Comparison of ENCODE assay signal across 8 mouse cellular contexts in genomic region chr4:132301965-132302938, GRCm38 (mm10). TPM values are rescaled to one million over a fixed set of nuclear protein-coding genes. Genes with fewer than 3 reads are reported as not detected.
A peak's percentile ranks its signal among the peaks of the same experiment; 100 is the strongest.
DNase-seq lines count a peak whose midpoint lies in the region; ATAC-seq and TF ChIP-seq lines count a peak whose summit lies in the region.
"Had no signal": no experiment of that assay in that cellular context is flagged by ENCODE, and none has a peak within 500 bp of the region (broad histone marks: within the 10 kb centered on the region; RNA-seq: fewer than 3 reads in every experiment).

No protein-coding gene starts in this region.

- DNase-seq in spleen, adult 2 months (ENCODE audit: low read depth in 1 of 2, low spot score in 2 of 2), result no peak
- DNase-seq in spleen, postnatal 14 days (ENCODE audit: low spot score in 2 of 2), result no peak
- no peak for DNase-seq in frontal cortex, postnatal 25 days (ENCODE audit: low spot score in 2 of 2)

- ATAC-seq in embryonic facial prominence, embryonic 15.5 days (ENCODE audit: insufficient number of reproducible peaks, low FRiP score, low TSS enrichment, low read depth), result no peak
- no peak; the same call in 1 of the 2 replicates for ATAC-seq in limb, embryonic 12.5 days (ENCODE audit: insufficient number of reproducible peaks, insufficient read depth, low FRiP score, low TSS enrichment, low read depth)
- no peak for ATAC-seq in stomach, embryonic 16.5 days (ENCODE audit: insufficient read depth, low FRiP score)
- no peak for ATAC-seq in monocyte, adult 5-6 weeks (replicated peaks; ENCODE audit: insufficient number of reproducible peaks, low FRiP score, low TSS enrichment, poor library complexity, severe bottlenecking)

- peak overlapping the region; percentile 80 for H3K4me2 ChIP-seq in embryonic facial prominence, embryonic 15.5 days (replicated peaks)
- peak overlapping the region; percentile 66 for H3K4me2 ChIP-seq in limb, embryonic 12.5 days
- peak overlapping the region; percentile 50 for H3K4me2 ChIP-seq in stomach, embryonic 16.5 days (ENCODE audit: low read depth, low read length)

- no peaks in the 10 kb centered on the region for H3K9me3 ChIP-seq in embryonic facial prominence, embryonic 15.5 days (replicated peaks)
- H3K9me3 ChIP-seq in limb, embryonic 12.5 days, result no peaks in the 10 kb centered on the region
- H3K9me3 ChIP-seq in stomach, embryonic 16.5 days (replicated peaks; ENCODE audit: control insufficient read depth, low read length), result no peaks in the 10 kb centered on the region

- H3K36me3 ChIP-seq in spleen, adult 2 months (ENCODE audit: control insufficient read depth, insufficient read depth, low read length), result no peaks in the 10 kb centered on the region
- no peaks in the 10 kb centered on the region for H3K36me3 ChIP-seq in embryonic facial prominence, embryonic 15.5 days
- no peaks in the 10 kb centered on the region for H3K36me3 ChIP-seq in limb, embryonic 12.5 days
- no peaks in the 10 kb centered on the region for H3K36me3 ChIP-seq in stomach, embryonic 16.5 days (ENCODE audit: control insufficient read depth, insufficient read depth, low read length)

- TF ChIP-seq POLR2A in spleen, adult 2 months (IDR thresholded peaks at IDR 0.05; ENCODE audit: low read depth, low read length), result no peak

- 66% methylated on average over 16 of the region's 16 CpGs for WGBS in spleen, adult 2 months
- 57% methylated on average over 16 of the region's 16 CpGs for WGBS in embryonic facial prominence, embryonic 15.5 days
- WGBS in limb, embryonic 12.5 days, result 69% methylated on average over 16 of the region's 16 CpGs
- WGBS in stomach, embryonic 16.5 days, result 65% methylated on average over 16 of the region's 16 CpGs

- H3K27ac ChIP-seq in spleen, adult 2 months (ENCODE audit: insufficient read depth, low read length), result peak overlapping the region; percentile 8; the same call in 1 of the 2 replicates
- peak overlapping the region; percentile 45; the same call in 1 of the 2 replicates for H3K27ac ChIP-seq in embryonic facial prominence, embryonic 15.5 days (replicated peaks)
- H3K27ac ChIP-seq in limb, embryonic 12.5 days, result no peak overlapping the region
- no peak overlapping the region for H3K27ac ChIP-seq in stomach, embryonic 16.5 days (ENCODE audit: low read length)

- TF ChIP-seq CTCF in spleen, adult 2 months (IDR thresholded peaks at IDR 0.05; ENCODE audit: extremely low read depth, insufficient read depth, insufficient read length, insufficient replicate concordance), result no peak

- no peaks in the 10 kb centered on the region for H3K27me3 ChIP-seq in spleen, adult 2 months (ENCODE audit: control insufficient read depth, insufficient read depth, low read length)
- H3K27me3 ChIP-seq in embryonic facial prominence, embryonic 15.5 days, result no peaks in the 10 kb centered on the region
- no peaks in the 10 kb centered on the region for H3K27me3 ChIP-seq in limb, embryonic 12.5 days
- no peaks in the 10 kb centered on the region for H3K27me3 ChIP-seq in stomach, embryonic 16.5 days (ENCODE audit: control insufficient read depth, insufficient read depth, low read length)

- H3K4me1 ChIP-seq in spleen, adult 2 months (ENCODE audit: control insufficient read depth, insufficient read depth, insufficient read length), result no peaks in the 10 kb centered on the region
- peaks cover 14% of the 10 kb centered on the region; the same call in 1 of the 2 replicates for H3K4me1 ChIP-seq in embryonic facial prominence, embryonic 15.5 days
- peaks cover 8% of the 10 kb centered on the region for H3K4me1 ChIP-seq in limb, embryonic 12.5 days (replicated peaks)
- 0 out of 2 replicates have a peak, but pooled peaks cover 4% of the 10 kb centered on the region for H3K4me1 ChIP-seq in stomach, embryonic 16.5 days (ENCODE audit: control insufficient read depth, insufficient read depth, low read length)

- H3K9ac ChIP-seq in embryonic facial prominence, embryonic 15.5 days, result peak overlapping the region; percentile 39; the same call in 1 of the 2 replicates
- peak overlapping the region; percentile 62 for H3K9ac ChIP-seq in limb, embryonic 12.5 days (replicated peaks)
- H3K9ac ChIP-seq in stomach, embryonic 16.5 days (ENCODE audit: low read length), result peak overlapping the region; percentile 55

- H3K4me3 ChIP-seq in spleen, adult 2 months (ENCODE audit: extremely low read depth, insufficient read depth, insufficient read length), result peak overlapping the region; percentile 50; the same call in 1 of the 2 replicates
- peak overlapping the region; percentile 51 for H3K4me3 ChIP-seq in embryonic facial prominence, embryonic 15.5 days (replicated peaks)
- peak overlapping the region; percentile 43 for H3K4me3 ChIP-seq in limb, embryonic 12.5 days (replicated peaks)
- H3K4me3 ChIP-seq in stomach, embryonic 16.5 days (replicated peaks; ENCODE audit: low read length), result peak overlapping the region; percentile 45

RNA-seq across cellular contexts. Expression of gene Rab42, which starts 0.9 kb away (rescaled TPM):
- polyA plus RNA-seq in spleen, adult 2 months (2012; rRNA removed), result 1.2 and 2.0 TPM in 2 replicates
- polyA plus RNA-seq in embryonic facial prominence, embryonic 15.5 days (2015; fragmentation: Nextera tagmentation; extraction: Ambion mirVana), result 2.4 and 3.4 TPM in 2 replicates
- polyA plus RNA-seq in limb, embryonic 12.5 days (2016; fragmentation: Nextera tagmentation; extraction: Ambion mirVana), result 1.3 and 1.5 TPM in 2 replicates
- polyA plus RNA-seq in stomach, embryonic 16.5 days (2015; fragmentation: Nextera tagmentation; extraction: Ambion mirVana), result 1.5 and 2.2 TPM in 2 replicates
- total RNA-seq in monocyte, adult 5-6 weeks (2017), result not detected in 3 replicates
- total RNA-seq: hematopoietic stem cell, adult 5-6 weeks had no signal

RNA-seq across cellular contexts. Expression of gene Trnau1ap, which starts 27.1 kb away (rescaled TPM):
- polyA plus RNA-seq in spleen, adult 2 months (2012; rRNA removed), result 16.0 and 19.6 TPM in 2 replicates
- polyA plus RNA-seq in embryonic facial prominence, embryonic 15.5 days (2015; fragmentation: Nextera tagmentation; extraction: Ambion mirVana), result 74.1 and 75.7 TPM in 2 replicates
- polyA plus RNA-seq in limb, embryonic 12.5 days (2016; fragmentation: Nextera tagmentation; extraction: Ambion mirVana), result 84.7 and 87.5 TPM in 2 replicates
- 56.8 and 62.6 TPM in 2 replicates for polyA plus RNA-seq in stomach, embryonic 16.5 days (2015; fragmentation: Nextera tagmentation; extraction: Ambion mirVana)
- total RNA-seq in monocyte, adult 5-6 weeks (2017), result 42.3 to 56.8 TPM (median 49.3 TPM) in 3 replicates

RNA-seq across cellular contexts. Expression of gene Taf12, which starts 28.1 kb away (rescaled TPM):
- 6.9 and 7.5 TPM in 2 replicates for polyA plus RNA-seq in spleen, adult 2 months (2012; rRNA removed)
- 44.4 and 48.8 TPM in 2 replicates for polyA plus RNA-seq in embryonic facial prominence, embryonic 15.5 days (2015; fragmentation: Nextera tagmentation; extraction: Ambion mirVana)
- polyA plus RNA-seq in limb, embryonic 12.5 days (2016; fragmentation: Nextera tagmentation; extraction: Ambion mirVana), result 58.9 and 59.8 TPM in 2 replicates
- polyA plus RNA-seq in stomach, embryonic 16.5 days (2015; fragmentation: Nextera tagmentation; extraction: Ambion mirVana), result 35.5 and 42.8 TPM in 2 replicates
- 16.0 to 41.7 TPM (median 37.0 TPM) in 3 replicates for total RNA-seq in monocyte, adult 5-6 weeks (2017)

RNA-seq across cellular contexts. Expression of gene Gmeb1, which starts 40.9 kb away (rescaled TPM):
- polyA plus RNA-seq in spleen, adult 2 months (2012; rRNA removed), result 12.0 and 14.3 TPM in 2 replicates
- 37.5 and 37.8 TPM in 2 replicates for polyA plus RNA-seq in embryonic facial prominence, embryonic 15.5 days (2015; fragmentation: Nextera tagmentation; extraction: Ambion mirVana)
- polyA plus RNA-seq in limb, embryonic 12.5 days (2016; fragmentation: Nextera tagmentation; extraction: Ambion mirVana), result 44.4 and 47.1 TPM in 2 replicates
- polyA plus RNA-seq in stomach, embryonic 16.5 days (2015; fragmentation: Nextera tagmentation; extraction: Ambion mirVana), result 25.6 and 28.7 TPM in 2 replicates
- total RNA-seq in monocyte, adult 5-6 weeks (2017), result 17.3 to 29.1 TPM (median 20.7 TPM) in 3 replicates

RNA-seq across cellular contexts. Expression of gene Rcc1, which starts 51.2 kb away (rescaled TPM):
- polyA plus RNA-seq in spleen, adult 2 months (2012; rRNA removed), result 10.5 and 11.5 TPM in 2 replicates
- polyA plus RNA-seq in embryonic facial prominence, embryonic 15.5 days (2015; fragmentation: Nextera tagmentation; extraction: Ambion mirVana), result 66.6 and 69.8 TPM in 2 replicates
- 101 and 102 TPM in 2 replicates for polyA plus RNA-seq in limb, embryonic 12.5 days (2016; fragmentation: Nextera tagmentation; extraction: Ambion mirVana)
- polyA plus RNA-seq in stomach, embryonic 16.5 days (2015; fragmentation: Nextera tagmentation; extraction: Ambion mirVana), result 62.6 and 64.0 TPM in 2 replicates
- total RNA-seq in monocyte, adult 5-6 weeks (2017), result 2.9 to 7.7 TPM (median 6.1 TPM) in 3 replicates

Comparison
In these comparisons a context has a peak if more than half of its experiments do, and no peak if none do; other contexts are left out.
1. H3K27ac ChIP-seq: peak in spleen, adult 2 months (single experiment) and embryonic facial prominence, embryonic 15.5 days (single experiment); none in limb, embryonic 12.5 days (single experiment) and stomach, embryonic 16.5 days (single experiment).
2. Peak in every context shown above with its lines, with median percentiles within 50 percentile points of each other: H3K4me3 ChIP-seq, H3K4me2 ChIP-seq and H3K9ac ChIP-seq.